Mouse (Mus musculus) neural tube, embryonic 13.5 days (tissue): ENCODE measurements around the gene Sod3. TPM values are rescaled to one million over a fixed set of nuclear protein-coding genes. Genes with fewer than 3 reads are reported as not detected.

Source experiments
- polyA plus RNA-seq: library from polyadenylated mRNA; unstranded; fragments of >200 nt; fragmentation: Nextera tagmentation; extraction: Ambion mirVana; gene quantifications from 2 replicates; pipeline ENCODE4 v1.2.1, GENCODE M21; 2015

Sod3 gene
- polyA plus RNA-seq, 1 experiment from 2014 or later: 1.2 TPM

Other genes with a start within 250 kb of the Sod3 start
- gene Dhx15, start 173.3 kb upstream of the Sod3 start, polyA plus RNA-seq: 126 and 147 TPM in 2 replicates
- gene Ccdc149, start 107.7 kb downstream of the Sod3 start, polyA plus RNA-seq: 7.5 and 7.8 TPM in 2 replicates
- 3.1 and 3.4 TPM in 2 replicates for gene Lgi2, start 202.7 kb downstream of the Sod3 start, polyA plus RNA-seq